Mouse (Mus musculus): ENCODE data around the gene Dirc2. TPM values are rescaled to one million over a fixed set of nuclear protein-coding genes. Genes with fewer than 3 reads are reported as not detected.

The Dirc2 gene
- total RNA-seq, 1 experiment = 30.4 TPM

GRCm38 (mm10) chr16:35781096-35781495 lies 11.9 kb upstream of the Dirc2 start:
- in situ Hi-C loops (cut with MboI; ENCODE audit: low sequenced_read_pairs in 2 of 2, unreplicated experiment in 2 of 2) = no loop called here
- DNase-seq (ENCODE audit: low read depth, low spot score) = no peak

GRCm38 (mm10) chr16:35779681-35780080 lies 10.5 kb upstream of the Dirc2 start:
- Histone ChIP-seq H3K4me3 (ENCODE audit: insufficient read depth in 1 of 2, low read depth in 1 of 2, low read length in 2 of 2, poor library complexity in 1 of 2, severe bottlenecking in 1 of 2) (no peak overlapping the region), H3K36me3 (ENCODE audit: control insufficient read depth, insufficient read depth, low read length, poor library complexity, severe bottlenecking) (peaks cover 9% of the 10 kb centered on the region), H3K9me3 (ENCODE audit: control insufficient read depth, insufficient read depth, low read depth, low read length) (no peaks in the 10 kb centered on the region), H3K9ac (ENCODE audit: insufficient read depth, low read depth, low read length, poor library complexity, severe bottlenecking) (no peak overlapping the region), H3K27ac (ENCODE audit: insufficient read depth, low read depth, low read length, poor library complexity, severe bottlenecking) (no peak overlapping the region), H3K4me1 (ENCODE audit: control insufficient read depth in 2 of 2, insufficient read depth in 2 of 2, low read length in 2 of 2, poor library complexity in 1 of 2) (peaks cover 0 to 16% of the 10 kb centered on the region in 2 experiments; a peak in 3 of 4 replicates)
- in situ Hi-C loops (cut with MboI; ENCODE audit: low sequenced_read_pairs in 2 of 2, unreplicated experiment in 2 of 2) = no loop called here
- no peak for TF ChIP-seq CHD2 (IDR thresholded peaks at IDR 0.05; ENCODE audit: low read depth, low read length)
- no peak for TF ChIP-seq ZNF384 (IDR thresholded peaks at IDR 0.05; ENCODE audit: low read depth, low read length)
- no peak for TF ChIP-seq HCFC1 (IDR thresholded peaks at IDR 0.05; ENCODE audit: borderline replicate concordance, insufficient read depth, low read length)
- no peak for TF ChIP-seq ZC3H11A (IDR thresholded peaks at IDR 0.05; ENCODE audit: borderline replicate concordance, low read depth, low read length)
- no peak for TF ChIP-seq MAFK (IDR thresholded peaks at IDR 0.05; ENCODE audit: insufficient read depth, low read depth, low read length)
- no peak for DNase-seq (ENCODE audit: low read depth, low spot score)

More at GRCm38 (mm10) chr16:35781096-35781495, 11.9 kb upstream of the Dirc2 start:
- H3K27ac ChIP-seq (ENCODE audit: insufficient read depth, low read depth, low read length, poor library complexity, severe bottlenecking) = no peak overlapping the region
- peaks cover 0 to 12% of the 10 kb centered on the region in 2 experiments; a peak in 3 of 4 replicates for H3K4me1 ChIP-seq (ENCODE audit: control insufficient read depth in 2 of 2, insufficient read depth in 2 of 2, low read length in 2 of 2, poor library complexity in 1 of 2)
- H3K9ac ChIP-seq (ENCODE audit: insufficient read depth, low read depth, low read length, poor library complexity, severe bottlenecking) = no peak overlapping the region
- TF ChIP-seq ZNF384 (IDR thresholded peaks at IDR 0.05; ENCODE audit: low read depth, low read length) (no peak), ZC3H11A (IDR thresholded peaks at IDR 0.05; ENCODE audit: borderline replicate concordance, low read depth, low read length) (no peak), HCFC1 (IDR thresholded peaks at IDR 0.05; ENCODE audit: borderline replicate concordance, insufficient read depth, low read length) (no peak), CHD2 (IDR thresholded peaks at IDR 0.05; ENCODE audit: low read depth, low read length) (no peak), MAFK (IDR thresholded peaks at IDR 0.05; ENCODE audit: insufficient read depth, low read depth, low read length) (no peak)
- no peak overlapping the region for H3K4me3 ChIP-seq (ENCODE audit: insufficient read depth in 1 of 2, low read depth in 1 of 2, low read length in 2 of 2, poor library complexity in 1 of 2, severe bottlenecking in 1 of 2)
- peaks cover 9% of the 10 kb centered on the region for H3K36me3 ChIP-seq (ENCODE audit: control insufficient read depth, insufficient read depth, low read length, poor library complexity, severe bottlenecking)
- H3K9me3 ChIP-seq (ENCODE audit: control insufficient read depth, insufficient read depth, low read depth, low read length) = no peaks in the 10 kb centered on the region

GRCm38 (mm10) chr16:35777768-35778167 lies 8.6 kb upstream of the Dirc2 start:
- no peaks in the 10 kb centered on the region for H3K9me3 ChIP-seq (ENCODE audit: control insufficient read depth, insufficient read depth, low read depth, low read length)
- H3K9ac ChIP-seq (ENCODE audit: insufficient read depth, low read depth, low read length, poor library complexity, severe bottlenecking) = no peak overlapping the region
- no peak overlapping the region; a peak in 1 of 4 replicates for H3K4me3 ChIP-seq (ENCODE audit: insufficient read depth in 1 of 2, low read depth in 1 of 2, low read length in 2 of 2, poor library complexity in 1 of 2, severe bottlenecking in 1 of 2)
- peaks cover 7% of the 10 kb centered on the region; the same call in 1 of the 2 replicates for H3K36me3 ChIP-seq (ENCODE audit: control insufficient read depth, insufficient read depth, low read length, poor library complexity, severe bottlenecking)
- peaks cover 2 to 13% of the 10 kb centered on the region in 2 experiments; a peak in 2 of 4 replicates for H3K4me1 ChIP-seq (ENCODE audit: control insufficient read depth in 2 of 2, insufficient read depth in 2 of 2, low read length in 2 of 2, poor library complexity in 1 of 2)
- H3K27ac ChIP-seq (ENCODE audit: insufficient read depth, low read depth, low read length, poor library complexity, severe bottlenecking) = no peak overlapping the region
- DNase-seq (ENCODE audit: low read depth, low spot score) = no peak
- in situ Hi-C loops (cut with MboI; ENCODE audit: low sequenced_read_pairs in 2 of 2, unreplicated experiment in 2 of 2) = no loop called here
- TF ChIP-seq ZC3H11A (IDR thresholded peaks at IDR 0.05; ENCODE audit: borderline replicate concordance, low read depth, low read length) (no peak), HCFC1 (IDR thresholded peaks at IDR 0.05; ENCODE audit: borderline replicate concordance, insufficient read depth, low read length) (no peak), MAFK (IDR thresholded peaks at IDR 0.05; ENCODE audit: insufficient read depth, low read depth, low read length) (no peak), CHD2 (IDR thresholded peaks at IDR 0.05; ENCODE audit: low read depth, low read length) (no peak), ZNF384 (IDR thresholded peaks at IDR 0.05; ENCODE audit: low read depth, low read length) (no peak)

- peaks cover 8% of the 10 kb centered on the region for H3K36me3 ChIP-seq (ENCODE audit: control insufficient read depth, insufficient read depth, low read length, poor library complexity, severe bottlenecking)
- TF ChIP-seq HCFC1 (IDR thresholded peaks at IDR 0.05; ENCODE audit: borderline replicate concordance, insufficient read depth, low read length) (no peak), CHD2 (IDR thresholded peaks at IDR 0.05; ENCODE audit: low read depth, low read length) (no peak), MAFK (IDR thresholded peaks at IDR 0.05; ENCODE audit: insufficient read depth, low read depth, low read length) (no peak), ZNF384 (IDR thresholded peaks at IDR 0.05; ENCODE audit: low read depth, low read length) (no peak), ZC3H11A (IDR thresholded peaks at IDR 0.05; ENCODE audit: borderline replicate concordance, low read depth, low read length) (no peak)
- no peak for DNase-seq (ENCODE audit: low read depth, low spot score)
- H3K4me1 ChIP-seq (ENCODE audit: control insufficient read depth in 2 of 2, insufficient read depth in 2 of 2, low read length in 2 of 2, poor library complexity in 1 of 2) = peaks cover 4 to 13% of the 10 kb centered on the region in 2 experiments; a peak in 2 of 4 replicates
- peak overlapping the region; percentile 13; the same call in 1 of the 2 replicates for H3K9ac ChIP-seq (ENCODE audit: insufficient read depth, low read depth, low read length, poor library complexity, severe bottlenecking)
- H3K4me3 ChIP-seq (ENCODE audit: insufficient read depth in 1 of 2, low read depth in 1 of 2, low read length in 2 of 2, poor library complexity in 1 of 2, severe bottlenecking in 1 of 2) = peak overlapping the region in 1 of 2 experiments; percentile 4; a peak in 1 of 4 replicates
- H3K27ac ChIP-seq (ENCODE audit: insufficient read depth, low read depth, low read length, poor library complexity, severe bottlenecking) = peak overlapping the region; percentile 18; the same call in 1 of the 2 replicates
- H3K9me3 ChIP-seq (ENCODE audit: control insufficient read depth, insufficient read depth, low read depth, low read length) = no peaks in the 10 kb centered on the region
- in situ Hi-C loops (cut with MboI; ENCODE audit: low sequenced_read_pairs in 2 of 2, unreplicated experiment in 2 of 2) = no loop called here
Measured at GRCm38 (mm10) chr16:35776737-35777136, 7.6 kb upstream of the Dirc2 start.

All from ES-E14 (cell line).